Mouse (Mus musculus) CH12.LX (cell line): ENCODE measurements at regions not wholly inside any gene's neighbourhood (a gene's known extent, or its start where the extent isn't known, plus 50 kb on each side); places are given as distances from the start of the nearest gene placed in this dataset.

Experiments used
- DNase-seq: peaks from one replicate; pipeline ENCODE4 v3.0.0-alpha.2; 2013; ENCODE audit errors: extremely low read depth
- H3K27ac ChIP-seq: 2 replicates; pipeline ENCODE4 v1.5.1; 2012; ENCODE audit warnings: low read depth, mild to moderate bottlenecking, control low read depth, moderate library complexity; ENCODE audit not compliant: insufficient read depth
- H3K27me3 ChIP-seq: replicated peaks from 2 replicates; pipeline ENCODE3; 2012; ENCODE audit warnings: inconsistent platforms
- H3K36me3 ChIP-seq, 2 experiments: replicated peaks in 1 of 2; 2 replicates each; pipeline versions ENCODE3 to v1.6.1; 2012; ENCODE audit warnings: inconsistent platforms in 1 of 2, low read length in 1 of 2, mild to moderate bottlenecking in 1 of 2, mixed read lengths in 1 of 2, moderate library complexity in 1 of 2; ENCODE audit not compliant: control insufficient read depth in 1 of 2, insufficient read depth in 1 of 2
- H3K4me1 ChIP-seq, 2 experiments: 2 replicates each; pipeline ENCODE4 v1.6.1; 2012; ENCODE audit warnings: inconsistent platforms in 1 of 2, moderate library complexity in 1 of 2; ENCODE audit not compliant: insufficient read depth in 2 of 2, control insufficient read depth in 1 of 2
- H3K4me2 ChIP-seq: 2 replicates; pipeline ENCODE4 v1.6.1; 2012; ENCODE audit warnings: low read depth, mild to moderate bottlenecking, control low read depth; ENCODE audit not compliant: poor library complexity, insufficient read depth, severe bottlenecking
- H3K4me3 ChIP-seq, 3 experiments: fragments of 150-350 bp in 1 of 3; sonication (generic) in 1 of 3; replicated peaks in 1 of 3; 2 replicates each; pipeline versions ENCODE3 to v1.5.1; 2011 to 2012; ENCODE audit warnings: low read depth in 2 of 3, low read length in 2 of 3, mild to moderate bottlenecking in 2 of 3, moderate library complexity in 2 of 3, control low read depth in 1 of 3, improper control_type of control experiment in 1 of 3, inconsistent platforms in 1 of 3, mixed read lengths in 1 of 3; ENCODE audit not compliant: poor library complexity in 1 of 3
- H3K79me2 ChIP-seq: replicated peaks from 2 replicates; pipeline ENCODE4 v1.6.1; 2012; ENCODE audit warnings: mild to moderate bottlenecking, moderate library complexity; ENCODE audit not compliant: control insufficient read depth, poor library complexity, insufficient read depth, severe bottlenecking; ENCODE audit errors: extremely low read depth
- H3K9ac ChIP-seq: 2 replicates; pipeline ENCODE4 v1.6.1; 2012; ENCODE audit warnings: low read depth, mild to moderate bottlenecking, control low read depth, moderate library complexity; ENCODE audit not compliant: insufficient read depth
- H3K9me3 ChIP-seq: replicated peaks from 2 replicates; pipeline ENCODE3; 2012; ENCODE audit warnings: low read length, inconsistent platforms, mixed read lengths
- BHLHE40 ChIP-seq: IDR thresholded peaks from 2 replicates; pipeline ENCODE4 v1.6.1; 2011; ENCODE audit warnings: mild to moderate bottlenecking, low read depth, low read length, improper control_type of control experiment
- CHD1 ChIP-seq: IDR thresholded peaks from 2 replicates; pipeline ENCODE4 v1.6.1; 2012; ENCODE audit warnings: low read depth, low read length, improper control_type of control experiment, inconsistent platforms
- CTCF ChIP-seq, 2 experiments: IDR thresholded peaks in 1 of 2; conservative IDR thresholded peaks in 1 of 2; 2 replicates each; pipeline ENCODE4 v1.5.1; 2011 to 2012; ENCODE audit warnings: low read depth in 2 of 2, low read length in 2 of 2, improper control_type of control experiment in 1 of 2, inconsistent platforms in 1 of 2, mild to moderate bottlenecking in 1 of 2, moderate library complexity in 1 of 2
- HCFC1 ChIP-seq: IDR thresholded peaks from 2 replicates; pipeline ENCODE4 v1.6.1; 2012; ENCODE audit warnings: low read depth, mild to moderate bottlenecking, inconsistent platforms, low read length, improper control_type of control experiment
- IRF4 ChIP-seq: IDR thresholded peaks from 2 replicates; pipeline ENCODE4 v1.6.1; 2014; ENCODE audit warnings: low read depth, mild to moderate bottlenecking, inconsistent platforms, low read length, improper control_type of control experiment
- KAT2A ChIP-seq: IDR thresholded peaks from 2 replicates; pipeline ENCODE4 v1.6.1; 2012; ENCODE audit warnings: low read length, improper control_type of control experiment, inconsistent platforms; ENCODE audit not compliant: insufficient replicate concordance
- MAFK ChIP-seq: IDR thresholded peaks from 2 replicates; pipeline ENCODE4 v1.6.1; 2011; ENCODE audit warnings: low read length, improper control_type of control experiment; ENCODE audit not compliant: insufficient replicate concordance
- MAZ ChIP-seq: IDR thresholded peaks from 2 replicates; pipeline ENCODE4 v1.6.1; 2012; ENCODE audit warnings: low read depth, mild to moderate bottlenecking, inconsistent platforms, low read length, improper control_type of control experiment, moderate library complexity
- NELFE ChIP-seq: IDR thresholded peaks from 2 replicates; pipeline ENCODE4 v1.6.1; 2011; ENCODE audit warnings: low read depth, low read length, improper control_type of control experiment
- NRF1 ChIP-seq: IDR thresholded peaks from 2 replicates; pipeline ENCODE4 v1.6.1; 2014; ENCODE audit warnings: low read depth, mild to moderate bottlenecking, inconsistent platforms, low read length, improper control_type of control experiment, moderate library complexity
- POLR2A ChIP-seq: IDR thresholded peaks from 2 replicates; pipeline ENCODE4 v1.6.1; 2011; ENCODE audit warnings: low read depth, mild to moderate bottlenecking, improper control_type of control experiment, low read length
- POLR2AphosphoS2 ChIP-seq: IDR thresholded peaks from 2 replicates; pipeline ENCODE4 v1.6.1; 2011; ENCODE audit warnings: low read depth, low read length, improper control_type of control experiment
- RAD21 ChIP-seq: IDR thresholded peaks from 2 replicates; pipeline ENCODE4 v1.6.1; 2011; ENCODE audit warnings: low read depth, mild to moderate bottlenecking, low read length, improper control_type of control experiment, moderate library complexity
- RCOR1 ChIP-seq: conservative IDR thresholded peaks from 2 replicates; pipeline ENCODE4 v1.6.1; 2012; ENCODE audit warnings: low read depth, mild to moderate bottlenecking, inconsistent platforms, low read length, improper control_type of control experiment
- SMC3 ChIP-seq: IDR thresholded peaks from 2 replicates; pipeline ENCODE4 v1.6.1; 2011; ENCODE audit warnings: low read depth, low read length, improper control_type of control experiment
- TBP ChIP-seq: conservative IDR thresholded peaks from 2 replicates; pipeline ENCODE4 v1.6.1; 2011; ENCODE audit warnings: low read depth, low read length, improper control_type of control experiment
- UBTF ChIP-seq: IDR thresholded peaks from 2 replicates; pipeline ENCODE4 v1.6.1; 2012; ENCODE audit warnings: low read depth, mild to moderate bottlenecking, inconsistent platforms, low read length, improper control_type of control experiment, moderate library complexity
- ZKSCAN1 ChIP-seq: IDR thresholded peaks from 2 replicates; pipeline ENCODE4 v1.6.1; 2012; ENCODE audit warnings: low read depth, inconsistent platforms, low read length, improper control_type of control experiment, borderline replicate concordance
- ZNF384 ChIP-seq: IDR thresholded peaks from 2 replicates; pipeline ENCODE4 v1.6.1; 2012; ENCODE audit warnings: low read depth, low read length, improper control_type of control experiment, inconsistent platforms
- dilution Hi-C: fragments of 300-500 bp; cut with MboI; formaldehyde crosslinking; loops from 2 replicates; pipeline ENCODE4 v1.14.3; 2020; ENCODE audit warnings: low sequenced_read_pairs; ENCODE audit not compliant: extremely low pct_unique_long_range_greater_than_20kb, extremely low pct_ligation_motif_present
- in situ Hi-C: fragments of 300-500 bp; cut with MboI; formaldehyde crosslinking; loops from 3 replicates; pipeline ENCODE4 v1.14.3; 2019; ENCODE audit warnings: low sequenced_read_pairs, low pct_ligation_motif_present, low pct_unique_long_range_greater_than_20kb, mixed read lengths

DNA sequence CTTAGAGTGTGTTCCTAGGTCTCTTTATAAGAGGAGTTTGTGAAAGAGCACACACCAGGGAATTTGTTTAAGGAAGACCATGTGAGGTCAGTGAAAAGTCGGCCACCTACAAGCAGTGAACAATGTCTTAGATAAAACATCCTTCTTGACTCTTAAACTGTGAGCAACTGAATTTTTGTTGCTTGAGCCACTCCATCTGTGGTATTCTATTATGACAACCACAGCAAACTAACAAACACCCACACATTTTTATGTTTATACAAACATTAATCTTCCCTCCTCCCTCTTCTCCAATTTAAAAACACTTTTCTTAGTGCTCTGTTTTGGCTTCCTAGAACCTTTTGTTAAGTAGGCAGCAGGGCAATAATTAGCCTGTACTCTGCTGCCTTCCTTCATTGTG, 66.0 kb downstream of the Gm10192 start:
- Histone ChIP-seq H3K27ac (no peak overlapping the region), H3K79me2 (no peaks in the 10 kb centered on the region), H3K9me3 (peaks cover 53% of the 10 kb centered on the region), H3K4me1 (no peaks in the 10 kb centered on the region), H3K4me2 (no peak overlapping the region), H3K36me3 (no peaks in the 10 kb centered on the region), H3K4me3 (no peak overlapping the region), H3K9ac (no peak overlapping the region), H3K27me3 (no peaks in the 10 kb centered on the region)
- TF ChIP-seq NELFE, result no peak
- TF ChIP-seq CHD1, result no peak
- TF ChIP-seq KAT2A, result no peak
- no peak for TF ChIP-seq POLR2A
- TF ChIP-seq SMC3, result no peak
- no peak for TF ChIP-seq RAD21
- TF ChIP-seq NRF1, result no peak
- dilution Hi-C loops, result no loop called here
- in situ Hi-C loops, result no loop called here
- no peak for DNase-seq

DNA sequence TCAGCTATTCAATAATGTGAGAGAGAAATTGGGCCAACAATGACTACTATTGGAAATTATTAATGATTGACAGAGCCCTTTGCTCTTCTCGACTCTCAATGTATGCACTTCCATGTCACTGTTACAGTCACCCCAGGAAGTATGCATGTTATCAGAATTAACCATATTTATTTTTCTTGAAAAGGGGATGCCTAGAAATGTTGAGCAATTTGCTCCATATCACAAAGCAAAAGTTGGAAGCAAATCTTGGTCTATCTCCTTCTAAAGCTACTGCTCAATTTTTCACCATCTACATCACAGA, 80.3 kb downstream of the Gm10192 start:
- no peak for DNase-seq
- Histone ChIP-seq H3K79me2 (no peaks in the 10 kb centered on the region), H3K27ac (no peak overlapping the region), H3K9me3 (peaks cover 41% of the 10 kb centered on the region), H3K9ac (no peak overlapping the region), H3K4me1 (no peaks in the 10 kb centered on the region), H3K36me3 (no peaks in the 10 kb centered on the region), H3K4me2 (no peak overlapping the region), H3K27me3 (no peaks in the 10 kb centered on the region), H3K4me3 (no peak overlapping the region)
- dilution Hi-C loops (no loop called here), in situ Hi-C loops (no loop called here)
- TF ChIP-seq MAZ (no peak), KAT2A (no peak), TBP (no peak), CTCF (conservative IDR thresholded peaks at IDR 0.05 in 1 of 2, IDR thresholded peaks at IDR 0.05 in 1 of 2; ENCODE audit: low read depth in 2 of 2, low read length in 2 of 2) (no peak), BHLHE40 (no peak), RCOR1 (no peak), NRF1 (no peak), RAD21 (no peak), HCFC1 (no peak), NELFE (no peak), SMC3 (no peak), UBTF (no peak), ZKSCAN1 (no peak), POLR2AphosphoS2 (no peak), ZNF384 (no peak), MAFK (no peak), IRF4 (no peak)
